Mouse (Mus musculus): ENCODE results near the gene Bmp8a. TPM values are rescaled to one million over a fixed set of nuclear protein-coding genes. Genes with fewer than 3 reads are reported as not detected.
A peak's percentile ranks its signal among the peaks of the same experiment; 100 is the strongest.
"Not testable (repeated sequence)": the region's sequence is repeated elsewhere in the genome, so short reads cannot be mapped to it uniquely, and the experiment has no call there.

Gene Bmp8a
- 0.18 and 0.23 TPM in 2 replicates for polyA plus RNA-seq (2015; fragmentation: Nextera tagmentation; extraction: Ambion mirVana)

- DNase-seq (ENCODE audit: low spot score): peak; percentile 71
Measured at GRCm38 (mm10) chr4:123342642-123343470, at the start of gene Bmp8a. Bmp8a (minus strand) TSS chr4:123343252.

DNA sequence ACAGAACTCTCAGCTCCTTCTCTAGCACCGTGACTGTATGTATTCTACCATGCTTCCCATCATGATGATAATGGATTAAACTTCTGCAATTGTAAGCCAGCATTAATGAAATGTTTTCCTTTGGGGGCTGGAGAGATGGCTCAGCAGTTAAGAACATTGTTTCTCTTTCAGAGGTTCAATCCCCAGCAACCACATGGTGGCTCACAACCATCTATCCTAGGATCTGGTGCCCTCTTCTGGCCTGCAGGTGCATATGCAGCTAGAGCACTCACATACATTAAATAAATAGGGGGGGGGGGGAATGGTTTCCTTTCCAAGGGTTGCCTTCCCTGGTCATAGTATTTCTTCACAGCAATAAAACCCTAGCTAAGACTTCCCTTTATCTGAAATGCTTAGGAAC lies 49.1 kb upstream of the Bmp8a start:
- peak; percentile 48 for DNase-seq (ENCODE audit: low spot score)

GRCm38 (mm10) chr4:123385028-123385427 lies 42.0 kb upstream of the Bmp8a start:
- no peak for DNase-seq (ENCODE audit: low spot score)

GRCm38 (mm10) chr4:123383173-123383572 lies 40.1 kb upstream of the Bmp8a start:
- no peak for DNase-seq (ENCODE audit: low spot score)

GRCm38 (mm10) chr4:123382051-123382450 lies 39.0 kb upstream of the Bmp8a start:
- no peak for DNase-seq (ENCODE audit: low spot score)

DNA sequence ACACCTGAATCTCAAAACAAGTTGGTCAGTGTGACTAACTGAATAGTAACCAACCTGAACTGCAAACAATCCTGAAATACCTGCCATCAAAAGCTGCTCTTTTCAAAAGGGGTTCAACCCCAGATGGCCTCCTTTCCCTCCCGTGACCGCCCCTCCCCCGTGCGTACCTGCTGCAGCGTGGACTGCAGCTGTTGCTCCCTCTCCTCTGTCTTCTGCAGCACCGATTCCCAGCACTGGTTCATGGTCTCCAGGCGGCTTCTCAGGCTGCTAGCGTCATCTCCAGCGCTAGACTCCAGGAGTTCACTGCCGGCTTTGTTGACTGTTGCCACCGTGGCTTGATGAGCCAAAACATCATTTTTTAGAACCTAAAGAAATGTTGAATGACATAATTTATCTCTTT lies 38.5 kb upstream of the Bmp8a start:
- DNase-seq (ENCODE audit: low spot score): no peak

- no peak for DNase-seq (ENCODE audit: low spot score)
Measured at GRCm38 (mm10) chr4:123376031-123376430, 33.0 kb upstream of the Bmp8a start.

- no peak for DNase-seq (ENCODE audit: low spot score)
Measured at GRCm38 (mm10) chr4:123374316-123375008, 31.4 kb upstream of the Bmp8a start.

- no peak for DNase-seq (ENCODE audit: low spot score)
Measured at GRCm38 (mm10) chr4:123363555-123363954, 20.5 kb upstream of the Bmp8a start.

- DNase-seq (ENCODE audit: low spot score): no peak
Measured at GRCm38 (mm10) chr4:123360771-123361170, 17.7 kb upstream of the Bmp8a start.

- DNase-seq (ENCODE audit: low spot score): no peak
Measured at GRCm38 (mm10) chr4:123358613-123359012, 15.6 kb upstream of the Bmp8a start.

DNA sequence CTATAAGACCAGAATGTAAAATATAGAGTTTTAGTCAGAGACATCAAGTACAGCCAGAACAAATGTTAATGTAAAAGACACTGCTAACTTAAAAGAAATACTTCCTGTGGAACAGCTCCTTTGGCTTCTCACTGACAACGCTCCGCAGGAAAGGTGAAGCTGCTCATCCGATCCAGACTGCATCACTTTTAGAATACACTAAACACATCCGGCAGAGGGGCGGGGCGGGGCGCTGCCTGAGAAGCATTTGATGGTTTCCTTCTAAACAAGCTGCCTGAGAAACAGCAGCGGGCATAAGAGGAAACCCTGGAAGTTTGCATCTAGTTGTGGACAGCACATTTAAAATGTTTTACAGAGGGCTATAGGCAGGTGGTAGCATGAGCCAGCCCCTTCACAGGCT lies 12.9 kb upstream of the Bmp8a start:
- no peak for DNase-seq (ENCODE audit: low spot score)

- no peak for DNase-seq (ENCODE audit: low spot score)
Measured at GRCm38 (mm10) chr4:123353271-123353877, 10.3 kb upstream of the Bmp8a start.

GRCm38 (mm10) chr4:123343471-123343789 lies 378 bp upstream of the Bmp8a start:
- DNase-seq (ENCODE audit: low spot score): no peak

DNA sequence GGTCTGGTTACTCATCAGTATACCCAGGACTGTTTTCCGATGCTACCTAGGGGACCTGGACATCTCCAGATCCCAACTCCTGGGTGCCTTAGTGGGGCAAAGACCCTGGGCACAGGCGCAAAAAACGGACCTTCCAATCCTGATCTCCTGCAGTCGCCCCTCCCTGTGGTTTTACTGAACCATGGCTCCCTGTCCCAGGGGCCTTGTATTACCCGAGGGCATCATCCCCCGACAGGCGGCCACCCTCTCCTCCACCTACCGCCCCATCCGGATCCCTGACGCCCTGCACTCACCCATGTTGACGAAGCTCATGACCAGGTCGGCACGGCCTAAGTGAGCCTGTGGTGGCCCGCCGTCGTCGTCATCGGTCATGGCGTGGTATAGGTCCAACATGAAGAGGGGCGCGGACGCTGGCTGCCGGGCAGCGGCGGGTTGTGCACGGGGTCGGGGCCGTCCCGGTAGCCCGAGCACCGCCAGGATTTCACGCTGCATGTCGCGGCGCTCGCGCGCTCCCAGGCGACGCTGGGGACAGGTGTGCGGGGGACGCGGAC lies 886 bp downstream of the Bmp8a start:
- no peak for DNase-seq (ENCODE audit: low spot score)

GRCm38 (mm10) chr4:123340232-123340631 lies 2.8 kb downstream of the Bmp8a start:
- DNase-seq (ENCODE audit: low spot score): no peak

- no peak for DNase-seq (ENCODE audit: low spot score)
Measured at GRCm38 (mm10) chr4:123337693-123338092, 5.4 kb downstream of the Bmp8a start.

GRCm38 (mm10) chr4:123335796-123336585 lies 7.1 kb downstream of the Bmp8a start:
- no peak for DNase-seq (ENCODE audit: low spot score)

DNA sequence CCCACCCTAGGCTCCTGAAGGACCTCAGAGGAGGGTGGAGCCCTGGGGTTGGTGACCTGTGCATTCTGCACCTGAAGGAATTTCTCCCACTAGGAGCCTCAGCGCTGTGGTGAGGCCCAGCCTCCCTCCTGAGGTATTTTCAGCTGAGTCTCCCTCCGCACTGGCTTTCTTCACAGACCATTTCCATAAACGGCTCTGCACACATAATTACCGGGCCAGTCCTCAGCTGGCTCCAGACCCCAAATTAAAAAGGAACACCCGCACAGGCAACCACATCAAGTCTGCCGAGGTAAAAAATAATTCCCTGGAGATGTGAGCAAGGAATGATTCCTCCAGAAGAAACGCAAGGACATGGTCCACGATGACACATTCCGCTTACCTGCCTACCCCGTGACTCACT lies 7.8 kb downstream of the Bmp8a start:
- not testable (repeated sequence) for DNase-seq (ENCODE audit: low spot score)

DNA sequence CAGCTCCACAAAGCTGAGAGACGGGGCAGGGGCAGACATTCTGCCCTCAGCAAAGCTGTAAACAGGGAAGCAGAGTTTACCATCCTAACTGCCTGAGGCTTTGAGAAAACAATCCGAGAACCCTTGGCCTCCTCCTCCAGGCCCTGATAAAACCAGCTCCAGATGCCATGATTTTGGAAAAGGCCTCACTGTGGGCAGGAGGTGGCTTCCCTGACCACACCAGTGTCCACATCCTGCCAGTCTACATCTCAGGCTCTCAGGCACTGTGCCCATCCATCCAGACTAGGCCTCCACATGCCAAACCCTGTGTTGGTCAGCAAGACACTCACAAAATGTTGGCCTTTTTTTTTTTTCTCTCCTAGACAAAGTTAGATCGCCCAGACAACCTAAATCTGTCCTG lies 8.9 kb downstream of the Bmp8a start:
- DNase-seq (ENCODE audit: low spot score): no peak

- DNase-seq (ENCODE audit: low spot score): no peak
Measured at GRCm38 (mm10) chr4:123333151-123333550, 9.9 kb downstream of the Bmp8a start.
